Mouse (Mus musculus) embryonic fibroblast, embryonic 13.5 days (primary cell): ENCODE measurements around the gene Cox17.

Experiments
- CTCF ChIP-seq: IDR thresholded peaks from 2 replicates; pipeline ENCODE4 v1.5.1; 2011; ENCODE audit warnings: mild to moderate bottlenecking, control low read depth, low read length, moderate library complexity, borderline replicate concordance; ENCODE audit not compliant: insufficient read depth
- POLR2A ChIP-seq: IDR thresholded peaks from 2 replicates; pipeline ENCODE4 v1.6.1; 2011; ENCODE audit warnings: low read depth, mild to moderate bottlenecking, control low read depth, low read length, moderate library complexity

DNA sequence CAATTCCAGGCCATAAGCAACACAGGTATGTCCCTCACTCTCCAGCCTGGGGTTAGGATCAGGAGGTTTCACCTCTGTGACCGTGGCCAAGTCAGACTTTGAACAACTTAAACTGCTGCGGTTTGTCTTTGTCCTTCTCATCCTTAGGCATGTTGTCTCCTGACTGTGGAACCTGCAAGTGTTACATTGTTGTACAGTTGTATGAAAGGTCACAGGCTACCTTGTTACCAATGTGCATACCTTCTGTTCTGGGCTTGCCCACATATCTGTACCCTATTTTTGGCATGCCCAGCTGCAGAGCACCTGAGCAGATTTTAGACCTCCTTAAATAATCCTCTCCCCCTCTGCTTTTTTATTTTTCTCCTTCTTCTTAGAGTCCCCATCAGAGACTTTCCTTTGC is 12.4 kb downstream of the Cox17 start:
- TF ChIP-seq CTCF (no peak), POLR2A (no peak)
